Mouse (Mus musculus): ENCODE data around the gene Mlf2. TPM values are rescaled to one million over a fixed set of nuclear protein-coding genes. Genes with fewer than 3 reads are reported as not detected.

Mlf2 gene
- total RNA-seq, 2 experiments from 2014 or later, result 606 to 697 TPM

DNA sequence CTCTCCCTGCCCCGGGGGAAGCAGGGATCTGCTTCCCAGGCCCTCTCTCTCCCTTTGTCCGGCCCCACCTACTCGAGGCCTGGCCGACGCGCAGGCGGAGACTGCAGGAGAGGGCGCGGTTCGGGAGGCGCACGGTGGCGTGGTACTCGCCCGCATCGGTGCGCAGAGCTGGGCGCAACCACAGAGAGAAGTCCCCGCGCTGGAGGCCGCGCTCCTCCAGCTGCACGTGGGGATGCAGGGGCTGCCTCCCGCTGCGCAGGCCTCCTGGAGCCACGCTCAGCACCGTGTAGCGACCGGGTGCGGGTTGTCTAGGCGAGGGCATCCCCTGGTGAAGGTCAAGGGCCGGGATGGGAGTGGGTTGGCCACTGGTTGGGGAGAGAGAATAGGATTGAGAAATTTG, 21.2 kb upstream of the Mlf2 start:
- DNase-seq (ENCODE audit: low spot score in 2 of 2), result peak in 1 of 2 experiments; percentile 32
- intact Hi-C loops (cut with DNase I), result no loop called here

DNA sequence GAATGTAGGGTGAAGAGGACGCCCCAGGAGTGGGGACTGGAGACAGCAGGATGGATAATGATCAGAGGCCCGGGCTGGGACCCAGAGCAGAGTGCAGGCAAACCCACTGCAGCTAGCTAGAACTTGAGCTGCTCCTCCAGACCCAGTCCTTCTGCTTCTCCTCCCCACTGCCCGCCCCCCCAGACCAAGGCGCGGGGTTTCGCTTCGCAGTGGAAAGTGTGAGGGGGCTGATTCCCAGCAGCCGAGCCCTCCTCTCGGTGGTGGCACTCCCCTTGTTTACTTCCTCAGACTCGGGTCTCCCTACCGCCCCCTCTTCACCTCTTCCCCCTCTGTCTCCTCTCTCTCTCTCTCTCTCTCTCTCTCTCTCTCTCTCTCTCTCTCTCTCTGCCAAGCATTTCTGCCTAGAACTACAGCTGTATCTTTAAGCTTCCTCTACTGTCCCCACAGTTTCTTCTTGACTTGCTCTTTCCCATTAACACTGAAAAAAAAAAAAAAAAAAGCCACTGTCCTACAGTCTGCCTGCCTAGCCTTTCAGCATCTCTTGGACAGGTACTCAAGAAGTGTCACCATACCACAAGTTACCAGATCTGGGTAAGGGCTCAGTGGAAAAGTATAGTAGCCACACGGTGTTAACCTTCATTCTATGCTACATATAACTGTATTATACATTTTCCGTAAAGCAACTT, 19.5 kb upstream of the Mlf2 start, which contains the start of gene Lag3:
Gene Lag3, minus strand, starts transcription at position 173 of the 686 bp plus-strand sequence.
- DNase-seq (ENCODE audit: low spot score in 2 of 2), result no peak
- intact Hi-C loops (cut with DNase I), result no loop called here

DNA sequence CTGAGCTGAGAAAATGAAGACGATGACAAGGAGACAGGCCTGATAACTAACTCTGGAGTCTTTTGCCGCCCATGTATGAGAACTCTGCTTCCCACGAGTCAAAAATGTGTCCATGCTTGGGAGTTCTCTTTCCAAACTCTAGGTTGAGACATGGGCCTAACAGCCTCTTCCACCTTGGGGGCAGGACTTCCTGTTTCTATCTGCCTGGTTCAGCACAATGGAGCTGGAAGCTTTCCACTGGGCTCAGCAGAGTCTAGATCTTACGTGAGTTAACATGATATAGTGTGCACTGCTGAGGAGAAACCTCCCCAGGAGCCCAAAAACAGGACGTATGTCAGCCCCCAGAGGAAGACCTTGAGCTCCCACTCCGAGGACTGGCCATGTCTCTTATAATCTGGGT, 18.0 kb upstream of the Mlf2 start:
- no peak for DNase-seq (ENCODE audit: low spot score in 2 of 2)
- intact Hi-C loops (cut with DNase I), result no loop called here

DNA sequence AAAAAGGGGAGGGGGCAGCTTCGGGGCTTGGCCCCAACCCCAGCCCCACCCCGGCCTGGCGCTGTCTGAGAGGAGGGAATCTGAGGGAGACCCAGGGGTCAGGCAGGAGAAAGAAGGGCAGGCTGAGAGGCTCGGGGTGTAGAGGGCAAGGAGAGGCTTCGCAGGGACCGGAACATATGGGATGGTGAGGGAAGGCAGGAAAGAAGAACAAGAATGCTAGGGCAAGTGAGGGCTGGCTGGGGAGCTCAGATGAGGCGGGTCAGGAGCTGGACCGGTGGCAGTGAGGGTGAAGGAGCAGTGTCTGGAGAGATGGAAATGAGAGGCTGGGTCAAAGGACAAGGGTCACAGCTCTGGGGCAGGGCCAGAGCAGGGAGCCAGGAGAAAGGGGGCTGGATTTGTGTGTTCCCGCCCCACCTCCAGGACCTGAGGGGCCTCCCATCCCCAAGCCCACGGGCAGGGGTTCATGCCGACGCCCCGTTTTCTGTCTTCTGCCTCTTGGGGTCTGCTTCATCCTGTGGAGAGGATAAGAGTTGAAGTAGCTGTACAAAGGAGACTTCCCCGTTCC, 17.4 kb upstream of the Mlf2 start:
- intact Hi-C loops (cut with DNase I), result no loop called here
- DNase-seq (ENCODE audit: low spot score in 2 of 2), result no peak

DNA sequence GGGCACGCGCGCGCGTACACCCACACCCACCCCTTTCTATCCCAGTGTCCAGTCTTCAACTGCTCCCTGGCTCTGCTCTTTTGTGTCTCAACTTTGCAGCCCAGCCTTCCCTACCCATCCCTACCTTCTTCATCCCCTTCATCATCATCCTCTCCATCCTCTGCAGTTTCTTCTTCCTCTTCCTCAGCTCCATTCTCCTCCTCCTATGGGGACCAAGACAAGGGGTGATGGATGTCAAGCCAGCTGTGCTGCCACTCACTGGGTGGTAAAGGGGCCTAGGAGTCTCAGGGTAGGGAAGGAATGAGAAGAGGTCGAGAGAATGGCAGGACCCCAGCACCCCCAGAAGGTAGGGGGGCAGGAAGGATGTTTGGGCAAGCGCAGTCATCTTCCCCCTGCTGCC, 16.7 kb upstream of the Mlf2 start:
- no peak for DNase-seq (ENCODE audit: low spot score in 2 of 2)
- intact Hi-C loops (cut with DNase I), result no loop called here

DNA sequence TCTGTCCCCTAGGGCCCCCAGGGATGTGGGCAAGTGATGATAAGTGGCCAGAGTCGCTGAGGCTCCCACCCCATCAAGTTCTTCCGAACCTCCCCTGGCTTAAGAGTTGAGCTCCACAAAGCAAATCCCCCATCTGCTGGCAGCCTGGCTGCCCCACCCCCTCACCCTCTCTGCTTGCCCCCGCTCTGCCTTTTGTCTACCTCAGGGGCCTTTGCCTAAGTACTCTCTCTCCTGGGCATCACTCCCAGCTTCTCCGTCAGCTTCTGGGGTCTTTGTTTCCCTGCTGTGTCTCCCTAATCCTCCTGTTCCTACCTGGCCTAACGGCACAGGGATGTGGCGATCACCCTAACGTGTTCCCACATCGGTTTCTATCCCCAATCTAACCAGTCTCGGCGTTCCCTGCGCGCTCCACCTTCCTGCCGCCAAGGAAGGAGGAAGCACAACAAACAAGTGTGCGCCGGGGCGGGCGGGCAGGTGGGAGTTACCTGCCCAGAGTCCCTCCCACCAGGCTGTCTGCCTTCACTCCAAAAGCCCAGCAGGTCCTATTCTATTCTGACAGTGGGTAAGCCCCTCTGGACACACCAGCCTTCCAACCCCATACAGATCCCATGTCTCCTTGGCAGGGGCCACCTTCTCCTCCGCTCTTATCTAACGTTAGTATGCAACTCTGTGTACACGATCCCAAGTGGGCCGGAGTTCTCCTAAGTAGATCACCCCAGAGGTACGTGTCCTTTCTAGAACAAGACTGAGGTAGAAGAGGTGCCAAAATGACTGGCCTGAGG, 15.8 kb upstream of the Mlf2 start:
- intact Hi-C loops (cut with DNase I), result loop anchor here (5.0 kb wide), 2 partner anchors 92 to 172 kb away; partner anchors contain the start of gene Zfp384
- DNase-seq (ENCODE audit: low spot score in 2 of 2), result peak in 1 of 2 experiments; percentile 57

DNA sequence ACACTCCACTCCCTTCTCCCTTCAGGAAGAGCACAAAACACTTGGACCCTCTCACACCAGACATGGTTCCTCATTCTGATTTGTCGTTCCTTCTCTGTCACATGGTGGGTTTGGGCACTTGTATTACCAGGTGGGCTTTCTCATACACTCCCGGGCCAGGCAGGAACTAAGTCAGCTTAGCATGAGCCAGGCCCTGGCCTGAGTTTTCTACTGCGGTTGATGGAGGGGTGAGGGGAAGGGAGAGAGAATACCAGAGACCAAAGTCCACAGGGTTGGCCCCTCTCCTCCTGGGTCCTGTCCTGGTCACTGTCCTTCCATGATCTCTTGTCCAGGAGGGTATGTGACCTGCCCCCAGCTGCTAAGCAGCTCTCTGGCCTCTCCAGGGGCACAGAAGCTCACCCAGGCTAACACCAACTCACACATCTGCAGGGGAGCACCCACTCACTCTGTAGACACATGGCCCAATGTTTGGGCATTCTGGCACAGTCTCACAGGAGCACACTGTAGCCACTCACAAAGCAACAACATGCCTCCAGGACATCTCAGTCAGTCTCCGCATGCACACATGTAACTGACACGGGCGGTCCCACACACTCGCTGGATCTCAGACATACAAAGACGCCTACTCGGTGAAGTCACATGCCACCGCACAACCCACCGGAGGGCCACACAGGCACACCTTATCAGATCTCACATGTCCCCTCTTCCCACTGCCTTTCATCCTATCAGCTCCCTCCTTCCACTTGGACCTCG, 15.1 kb upstream of the Mlf2 start:
- intact Hi-C loops (cut with DNase I), result loop anchor here (5.0 kb wide), 2 partner anchors 91 to 171 kb away; partner anchors contain the start of gene Zfp384
- peak; percentile 75 to 77 for DNase-seq (ENCODE audit: low spot score in 2 of 2)

DNA sequence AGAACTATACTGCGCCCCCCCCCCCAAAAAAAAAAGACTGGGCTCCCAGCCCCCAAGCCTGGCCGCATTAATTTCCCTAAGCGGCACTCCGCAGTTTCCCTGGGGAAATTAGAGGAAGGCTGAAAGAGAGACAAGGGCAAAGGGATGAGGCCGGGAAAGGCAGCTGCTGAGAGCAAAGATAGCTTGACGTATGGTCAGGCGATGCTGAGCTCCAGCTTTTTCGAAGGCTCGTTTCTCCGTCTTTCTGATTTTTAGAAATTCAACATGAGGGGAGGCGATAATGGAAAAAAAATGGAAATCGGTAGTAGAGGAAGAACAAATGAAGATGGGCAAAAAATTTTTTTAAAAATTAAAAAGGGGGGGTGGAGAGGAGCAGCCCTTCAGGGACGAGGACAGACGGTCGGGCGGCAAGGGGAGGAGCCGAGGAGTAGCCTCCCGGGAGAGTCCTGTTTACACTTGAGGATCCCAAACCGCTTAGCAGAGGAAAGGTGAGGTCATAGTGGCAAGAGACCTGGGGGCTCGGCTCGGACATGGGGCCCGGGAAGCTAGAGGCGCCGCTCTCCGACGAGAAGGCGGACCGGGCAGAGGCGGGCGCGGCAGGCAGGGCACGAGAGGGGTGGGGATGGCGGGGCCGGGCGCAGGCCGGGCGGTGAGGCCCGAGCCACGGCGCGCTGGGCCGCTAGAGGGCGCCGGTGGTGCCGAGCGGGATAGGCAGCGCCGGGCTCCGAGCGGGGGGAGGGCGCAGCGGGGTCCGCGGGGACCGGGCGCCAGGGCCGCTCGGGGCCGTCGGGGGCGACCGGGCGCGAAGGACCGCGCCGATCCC, 14.3 kb upstream of the Mlf2 start:
- intact Hi-C loops (cut with DNase I), result loop anchor here (1.0 to 5.0 kb wide), 4 partner anchors 13 to 170 kb away; partner anchors contain the start of genes Mlf2 and Zfp384
- peak; percentile 86 to 93 for DNase-seq (ENCODE audit: low spot score in 2 of 2)

DNA sequence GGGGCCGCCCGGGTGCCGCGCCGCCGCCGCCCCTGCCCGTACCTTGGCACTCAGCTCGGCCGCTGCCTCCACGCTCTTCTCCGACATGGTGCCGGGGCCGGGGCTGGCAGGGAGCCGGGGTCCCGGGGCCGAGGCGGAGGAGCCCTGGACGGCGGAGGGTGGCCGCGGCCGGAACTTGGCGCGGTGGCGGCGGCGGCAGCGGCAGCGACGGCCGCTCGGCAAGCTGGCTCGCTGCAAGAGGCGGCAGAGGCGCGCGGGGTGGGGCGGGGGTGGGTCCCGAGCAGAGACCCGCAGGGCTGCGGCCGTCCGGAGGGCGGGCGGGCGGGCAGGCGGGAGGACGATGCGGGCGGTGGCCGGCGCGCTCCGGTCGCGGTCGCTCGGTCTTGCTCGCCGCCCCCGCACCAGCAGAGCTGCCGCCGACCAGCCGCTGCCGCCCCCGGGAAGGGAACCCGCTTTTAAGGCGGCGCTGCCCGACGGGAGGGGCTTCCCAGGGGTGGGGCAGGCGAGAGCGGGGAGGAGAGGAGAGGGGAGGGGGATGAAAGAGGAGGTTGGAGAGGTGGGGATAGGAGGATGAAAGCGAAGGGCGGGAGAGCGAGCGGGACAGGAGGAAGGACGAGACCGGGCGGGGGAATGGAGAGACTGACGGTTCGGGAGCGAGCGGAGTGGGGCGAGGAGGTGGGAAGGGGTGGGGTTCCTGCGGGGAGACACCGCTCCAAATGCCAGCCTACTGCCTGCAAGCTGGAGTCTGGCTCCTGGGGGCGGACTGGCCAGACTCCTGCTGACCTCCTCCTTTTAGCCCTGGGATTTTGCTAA, 13.5 kb upstream of the Mlf2 start:
- intact Hi-C loops (cut with DNase I), result loop anchor here (1.0 to 5.0 kb wide), 5 partner anchors 13 to 170 kb away; partner anchors contain the start of genes Mlf2, P3h3 and Zfp384
- DNase-seq (ENCODE audit: low spot score in 2 of 2), result peak; percentile 92 to 94

DNA sequence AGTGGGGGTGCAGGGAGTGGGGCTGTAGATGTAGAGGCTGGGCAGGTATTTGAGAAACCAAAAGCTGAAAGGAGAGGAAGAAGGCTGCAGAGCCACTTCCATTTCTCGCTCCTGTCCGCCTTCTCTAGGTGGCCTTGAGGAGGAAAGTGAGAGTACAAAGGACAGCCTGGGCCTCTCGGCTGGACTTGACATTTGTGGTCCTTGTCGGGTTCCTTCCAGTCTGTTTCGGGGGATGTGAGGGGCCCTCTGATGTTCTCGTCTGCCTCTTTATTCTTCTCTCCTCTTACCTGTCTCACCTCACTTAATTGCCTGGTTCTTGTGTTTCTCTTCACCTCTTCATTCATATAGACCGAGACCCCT, 12.9 kb upstream of the Mlf2 start:
- no peak for DNase-seq (ENCODE audit: low spot score in 2 of 2)
- intact Hi-C loops (cut with DNase I), result loop anchor here (1.0 to 5.0 kb wide), 3 partner anchors 61 to 169 kb away; partner anchors contain the start of genes P3h3 and Zfp384

DNA sequence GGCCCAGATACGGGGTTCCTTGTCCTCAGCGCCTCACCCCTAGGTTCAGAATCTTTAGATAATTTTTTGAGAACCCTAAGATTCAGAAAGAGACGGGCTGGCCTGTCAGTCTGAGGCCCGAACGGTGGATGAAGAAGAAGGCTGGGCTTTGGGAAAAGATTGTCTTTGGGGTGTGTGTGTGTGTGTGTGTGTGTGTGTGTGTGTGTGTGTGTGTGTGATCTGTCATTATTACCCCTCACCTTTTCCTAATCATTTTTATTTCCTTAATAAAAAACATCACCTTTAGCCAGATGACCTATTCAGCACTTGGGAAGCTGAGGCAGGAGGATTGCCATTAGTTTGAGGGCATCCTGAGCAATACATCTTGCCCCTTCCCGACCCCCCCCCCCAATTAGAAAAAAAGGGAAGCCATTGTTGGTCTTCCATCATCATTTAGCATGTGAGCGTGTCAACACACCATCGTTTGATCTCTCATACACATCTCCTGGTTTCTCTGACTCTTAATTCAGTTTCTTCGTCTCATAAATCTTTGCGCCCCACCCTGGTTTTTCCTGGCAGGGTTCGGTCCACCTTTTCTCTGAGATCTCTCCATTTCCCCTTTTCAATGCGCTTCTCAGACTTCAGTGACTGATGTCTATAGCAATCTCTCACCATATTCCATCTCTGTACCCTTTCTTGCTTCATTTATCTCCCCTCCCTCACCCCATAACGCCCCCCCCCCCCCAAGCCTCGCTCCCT, 12.1 kb upstream of the Mlf2 start:
- DNase-seq (ENCODE audit: low spot score in 2 of 2), result no peak
- intact Hi-C loops (cut with DNase I), result loop anchor here (1.0 to 5.0 kb wide), 3 partner anchors 62 to 168 kb away; partner anchors contain the start of genes P3h3 and Zfp384

DNA sequence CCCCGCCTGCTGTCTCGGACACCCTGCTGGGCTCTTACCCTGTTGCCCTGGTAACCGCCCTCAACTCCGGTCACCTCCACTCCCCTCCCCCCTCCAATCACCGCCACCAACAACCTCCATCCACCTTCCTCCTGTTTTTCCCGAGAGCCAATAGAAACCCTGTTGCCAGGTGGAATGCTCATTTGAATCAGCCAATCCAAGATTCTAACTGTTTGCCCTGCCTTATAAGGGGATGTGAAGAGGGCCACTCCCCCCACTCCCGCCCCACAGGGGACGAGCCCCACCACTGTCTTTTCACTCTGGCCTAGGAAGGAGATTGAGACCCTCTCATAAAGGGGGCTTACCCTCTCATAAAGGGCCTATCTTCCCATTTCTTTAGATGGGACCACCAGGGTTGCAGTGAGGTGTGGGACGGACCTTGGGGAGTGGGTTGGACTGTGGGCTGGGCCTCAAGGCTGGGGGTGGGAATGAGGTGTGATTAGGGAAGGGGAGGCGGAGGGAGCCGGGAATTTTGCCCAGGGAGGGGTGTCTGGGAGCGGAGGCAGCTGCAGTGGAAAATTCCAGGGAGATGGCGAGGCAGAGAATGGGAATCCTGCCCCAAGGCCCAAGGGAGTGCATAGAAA, 11.4 kb upstream of the Mlf2 start, which contains the start of gene Ptms:
Gene Ptms, minus strand, starts transcription at position 409 of the 623 bp plus-strand sequence.
- intact Hi-C loops (cut with DNase I), result loop anchor here (5.0 kb wide), 2 partner anchors 87 to 167 kb away; partner anchors contain the start of gene Zfp384
- peak; percentile 89 to 92 for DNase-seq (ENCODE audit: low spot score in 2 of 2)

DNA sequence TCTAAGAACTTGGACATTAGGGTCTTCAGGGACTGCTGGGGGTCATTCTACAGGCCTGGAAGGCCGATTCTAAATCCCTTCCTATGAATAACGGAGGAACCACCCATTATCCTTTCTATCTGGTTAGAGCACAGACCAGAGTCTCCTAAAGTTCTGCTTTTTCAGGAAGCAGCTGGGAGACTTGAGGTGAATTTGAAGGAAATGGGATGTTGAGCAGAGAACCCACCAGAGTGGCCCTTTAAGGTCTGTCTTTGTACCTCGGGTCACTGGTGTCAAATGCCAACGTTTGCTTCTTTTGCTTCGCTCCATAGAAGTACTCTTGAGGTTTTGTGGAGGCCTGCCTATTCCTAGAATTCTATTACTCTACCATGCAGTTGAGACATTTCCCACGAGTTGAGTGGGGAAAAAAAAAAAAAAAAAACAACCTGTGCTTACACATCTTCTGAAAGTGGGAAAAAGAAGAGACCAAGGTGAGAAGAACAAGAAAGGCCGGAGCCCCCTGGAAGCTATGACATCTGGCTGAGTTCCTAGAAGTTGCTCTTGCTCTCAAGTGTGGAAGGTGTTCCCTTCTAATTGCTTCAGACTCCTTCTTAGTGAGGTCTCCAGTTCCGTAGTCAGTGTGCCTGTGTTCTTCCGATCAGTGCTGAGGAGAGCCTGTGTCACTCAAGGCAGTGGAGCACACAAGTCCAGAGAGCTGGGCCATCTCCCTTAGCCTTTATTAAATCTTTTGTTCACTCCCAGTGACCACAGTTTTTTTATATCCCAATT, 10.7 kb upstream of the Mlf2 start:
- intact Hi-C loops (cut with DNase I), result no loop called here
- DNase-seq (ENCODE audit: low spot score in 2 of 2), result no peak

DNA sequence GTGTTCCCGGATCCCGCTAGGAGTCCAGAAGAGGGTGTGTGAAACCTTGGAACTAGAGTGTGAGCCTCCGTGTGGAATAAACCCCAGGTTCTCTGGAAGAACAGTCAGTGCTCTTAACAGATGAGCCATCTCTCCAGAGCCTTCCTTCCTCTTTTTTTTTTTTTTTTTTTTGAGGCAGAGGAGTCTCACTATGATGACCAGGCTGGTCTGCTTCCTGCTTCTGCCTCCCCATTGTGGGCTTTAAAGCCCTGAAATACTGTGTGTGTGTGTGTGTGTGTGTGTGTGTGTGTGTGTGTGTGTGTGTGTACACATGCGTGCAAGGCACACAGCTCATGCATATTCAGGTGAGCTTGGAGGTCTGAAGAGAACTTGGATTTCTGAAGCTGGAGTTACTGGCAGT, 9.6 kb upstream of the Mlf2 start:
- DNase-seq (ENCODE audit: low spot score in 2 of 2), result no peak
- intact Hi-C loops (cut with DNase I), result no loop called here

DNA sequence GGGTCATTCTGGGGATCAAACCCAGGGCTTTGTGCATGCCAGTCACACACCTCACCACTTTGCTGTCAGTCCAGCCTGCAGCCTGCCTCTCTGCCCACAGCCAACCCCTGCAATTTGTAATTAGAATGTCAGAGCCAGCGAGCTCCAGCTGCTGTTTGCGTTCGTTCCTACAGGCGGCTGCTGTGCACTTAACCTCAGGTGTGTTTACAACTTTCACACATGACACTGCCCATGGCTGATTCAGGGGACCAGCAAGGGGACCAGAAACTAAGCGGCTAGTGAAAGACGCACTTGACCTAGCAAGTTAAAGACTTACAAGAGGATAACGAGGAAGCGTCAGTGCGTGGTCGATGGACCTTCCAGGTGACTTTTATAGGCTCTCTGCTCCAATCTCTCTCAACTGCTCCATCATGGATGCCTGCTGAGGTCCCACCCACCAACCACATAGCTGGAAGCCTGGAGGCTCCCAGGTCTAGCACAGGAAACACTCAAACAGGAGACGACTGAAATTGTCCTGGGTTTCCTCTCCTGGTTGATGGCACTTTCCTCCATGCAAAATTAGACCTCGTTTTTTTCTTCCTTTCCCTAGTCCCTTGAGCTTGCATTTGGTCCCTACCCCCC, 5.9 kb upstream of the Mlf2 start:
- DNase-seq (ENCODE audit: low spot score in 2 of 2), result no peak
- intact Hi-C loops (cut with DNase I), result no loop called here

DNA sequence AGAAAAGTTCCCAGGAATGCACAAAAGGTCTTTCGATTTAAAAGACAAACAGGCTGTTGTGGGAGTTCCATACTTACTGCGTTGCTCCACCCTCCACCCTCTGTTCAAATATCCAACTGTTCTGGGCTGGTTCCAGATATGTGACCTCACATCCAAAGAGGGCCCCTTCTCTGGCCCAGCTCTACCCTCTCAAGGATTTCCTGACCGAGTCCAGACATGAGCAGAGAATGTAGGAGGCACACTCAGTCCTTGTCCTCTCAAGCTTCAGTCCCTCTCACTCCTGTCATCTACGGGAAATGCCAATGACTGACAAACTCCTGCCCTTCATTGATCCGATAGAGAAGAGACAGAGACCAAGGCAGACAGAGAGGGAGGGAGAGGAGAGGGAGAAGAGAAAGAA, 5.2 kb upstream of the Mlf2 start:
- DNase-seq (ENCODE audit: low spot score in 2 of 2), result no peak

More for the DNA sequence above, 5.2 kb upstream of the Mlf2 start:
- intact Hi-C loops (cut with DNase I), result no loop called here

Data from left cerebral cortex, postnatal 36 days (tissue).